Mouse (Mus musculus) cerebellum, adult 9-11 months (tissue): ENCODE measurements at regions not wholly inside any gene's neighbourhood (a gene's known extent, or its start where the extent isn't known, plus 50 kb on each side); places are given as distances from the start of the nearest gene placed in this dataset.
A peak's percentile ranks its signal among the peaks of the same experiment; 100 is the strongest.

Source experiments
- DNase-seq: peaks from one replicate; pipeline ENCODE4 v3.0.0; 2022

GRCm38 (mm10) chr4:72688842-72689241 lies 163.6 kb downstream of the Aldoart1 start:
- no peak for DNase-seq

- DNase-seq, result no peak
Measured at GRCm38 (mm10) chr4:72674006-72674405, 178.4 kb downstream of the Aldoart1 start.

DNA sequence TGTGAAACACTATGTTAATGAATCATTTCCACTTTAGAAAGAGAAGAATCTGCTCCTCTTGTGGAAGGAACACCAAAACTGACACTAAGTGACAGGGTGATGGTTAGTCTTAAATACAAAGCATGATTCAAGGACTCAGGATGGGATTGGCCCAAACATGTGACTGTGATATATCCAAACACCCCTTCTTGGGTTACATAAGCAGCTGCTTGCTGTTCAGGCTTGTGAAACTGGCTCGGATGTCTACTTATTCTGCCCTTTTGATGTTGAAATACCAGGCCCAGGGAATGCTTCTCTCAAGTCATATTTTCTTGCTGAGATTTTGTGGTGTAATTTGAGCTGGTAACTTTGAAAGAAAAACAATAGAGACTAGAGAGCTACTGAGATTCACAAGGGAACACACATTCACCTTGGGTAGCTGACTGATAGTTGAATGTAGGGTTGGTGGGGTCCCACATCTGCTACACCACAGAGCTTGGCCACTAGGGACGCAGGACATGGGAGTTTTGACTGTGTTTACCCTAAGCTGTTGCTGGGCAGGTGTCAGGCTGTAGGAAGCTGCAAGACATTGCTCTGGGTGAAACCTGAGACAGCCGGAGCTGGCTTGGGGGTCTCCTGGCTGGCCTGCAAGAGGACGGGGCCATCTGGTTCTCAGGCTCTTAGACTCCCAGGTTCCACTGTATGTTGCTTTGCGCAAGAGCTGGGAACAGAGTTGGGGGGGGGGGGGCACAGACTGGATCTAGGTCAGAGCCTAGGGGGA lies 180.6 kb downstream of the Aldoart1 start:
- no peak for DNase-seq

DNA sequence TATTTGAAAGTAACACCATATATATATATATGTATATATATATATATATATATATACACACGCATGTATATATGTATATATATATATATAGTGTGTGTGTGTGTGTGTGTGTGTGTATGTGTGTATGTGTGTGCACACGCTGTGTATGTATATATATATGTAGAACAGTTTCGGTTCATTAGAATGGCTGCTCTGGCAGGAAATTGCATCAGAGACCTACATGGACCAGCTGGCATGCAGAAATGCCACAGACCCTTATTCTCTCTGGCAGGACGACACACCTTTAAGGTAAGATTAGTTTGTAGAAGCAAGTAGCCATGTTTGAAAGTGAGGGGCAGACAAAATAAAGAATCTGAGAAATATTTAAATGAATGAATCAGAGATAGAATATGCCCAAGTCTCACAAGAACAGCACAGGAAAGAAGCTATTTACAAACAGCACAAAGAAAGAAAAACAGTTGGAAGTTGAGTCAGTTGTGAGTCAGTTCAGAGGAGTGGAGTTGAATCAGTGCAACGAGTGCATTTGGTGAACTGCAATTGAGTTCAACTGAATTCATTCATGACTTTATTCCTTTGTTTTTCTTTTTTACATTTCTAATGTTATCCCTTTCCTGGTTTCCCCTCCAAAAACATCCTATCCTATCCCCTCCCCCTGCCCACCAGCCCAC lies 182.5 kb downstream of the Aldoart1 start:
- DNase-seq, result no peak

GRCm38 (mm10) chr4:72664379-72664778 lies 188.1 kb downstream of the Aldoart1 start:
- DNase-seq, result no peak

- no peak for DNase-seq
Measured at GRCm38 (mm10) chr4:72662477-72662876, 190.0 kb downstream of the Aldoart1 start.

DNA sequence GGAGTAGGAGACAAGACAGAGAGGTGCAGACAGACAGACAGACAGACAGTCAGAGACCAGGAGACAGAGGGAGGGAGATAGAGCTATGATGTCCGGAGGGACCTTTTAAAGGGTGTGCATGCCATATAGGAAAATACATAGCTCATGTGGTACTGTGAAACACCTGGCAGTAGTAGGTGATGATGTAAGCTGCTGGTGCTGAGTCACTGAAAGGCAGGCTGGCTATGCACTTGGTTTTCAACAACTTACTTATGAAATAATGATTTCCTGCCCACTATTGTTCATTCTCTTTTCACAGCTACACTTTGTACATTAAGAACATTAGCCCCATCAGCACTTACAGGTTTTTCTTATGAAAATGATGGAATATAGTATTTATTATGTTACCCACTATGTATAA lies 196.2 kb downstream of the Aldoart1 start:
- DNase-seq, result no peak

DNA sequence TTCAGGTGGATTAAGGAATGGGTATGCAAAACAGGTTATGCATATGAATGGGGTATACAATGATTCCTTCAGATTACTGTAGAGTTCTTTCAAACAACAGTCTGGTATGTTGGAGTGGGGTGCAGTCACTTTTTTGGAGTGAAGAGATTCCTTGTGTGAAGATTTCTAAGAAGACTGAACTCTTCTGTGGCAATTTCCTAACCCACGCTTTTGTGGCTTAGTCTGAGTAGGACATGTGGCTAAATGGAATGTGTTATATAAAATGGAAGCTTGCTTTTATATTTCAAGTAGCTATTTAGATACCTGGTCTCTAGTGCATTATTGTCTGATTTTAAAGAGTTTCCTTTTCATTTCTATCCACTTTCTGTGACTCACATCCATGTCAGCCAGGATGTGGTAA lies 205.3 kb downstream of the Aldoart1 start:
- DNase-seq, result no peak

- DNase-seq, result no peak
Measured at GRCm38 (mm10) chr4:72629416-72629815, 223.0 kb downstream of the Aldoart1 start.

GRCm38 (mm10) chr4:72627219-72627930 lies 225.1 kb downstream of the Aldoart1 start:
- DNase-seq, result no peak

DNA sequence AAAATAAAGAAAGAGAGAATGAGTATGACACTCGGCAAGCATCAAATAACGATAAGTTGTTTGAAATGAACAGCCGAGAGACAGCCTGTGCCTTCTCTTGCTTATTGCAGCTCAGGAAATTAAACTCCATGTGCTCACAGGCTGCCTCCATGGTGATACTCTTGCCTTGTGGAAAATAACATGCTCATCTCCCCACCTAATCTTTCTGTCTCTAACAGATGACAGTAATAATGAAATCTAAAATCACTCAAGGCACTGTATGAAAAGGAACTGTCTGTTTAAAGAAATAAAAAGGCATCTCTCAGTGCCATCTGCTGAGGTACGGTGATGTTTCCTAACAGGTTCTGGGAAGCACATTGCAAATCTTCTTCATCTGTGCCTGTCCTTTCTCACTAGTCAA lies 247.3 kb downstream of the Aldoart1 start:
- no peak for DNase-seq

GRCm38 (mm10) chr4:72595494-72595893 lies 256.9 kb downstream of the Aldoart1 start:
- DNase-seq, result no peak

DNA sequence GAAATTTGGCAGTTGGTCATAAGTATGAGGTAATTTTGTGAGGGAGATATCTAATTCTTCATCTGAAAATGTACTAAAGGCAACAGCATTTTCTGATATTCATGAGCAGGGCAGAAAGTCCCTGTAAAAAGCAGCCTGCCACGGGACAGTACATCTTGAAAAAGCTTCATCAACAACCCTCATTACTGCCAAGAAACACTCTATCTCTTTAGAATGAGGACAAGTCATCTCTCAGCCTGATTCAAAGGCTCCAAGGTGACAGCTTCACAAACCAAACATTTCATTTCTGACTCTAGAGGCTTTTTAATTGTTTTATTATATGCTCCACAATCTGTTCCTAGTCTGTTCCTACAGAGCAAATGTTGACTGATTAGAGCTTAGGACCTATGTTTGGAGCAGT lies 260.3 kb downstream of the Aldoart1 start:
- DNase-seq, result no peak

DNA sequence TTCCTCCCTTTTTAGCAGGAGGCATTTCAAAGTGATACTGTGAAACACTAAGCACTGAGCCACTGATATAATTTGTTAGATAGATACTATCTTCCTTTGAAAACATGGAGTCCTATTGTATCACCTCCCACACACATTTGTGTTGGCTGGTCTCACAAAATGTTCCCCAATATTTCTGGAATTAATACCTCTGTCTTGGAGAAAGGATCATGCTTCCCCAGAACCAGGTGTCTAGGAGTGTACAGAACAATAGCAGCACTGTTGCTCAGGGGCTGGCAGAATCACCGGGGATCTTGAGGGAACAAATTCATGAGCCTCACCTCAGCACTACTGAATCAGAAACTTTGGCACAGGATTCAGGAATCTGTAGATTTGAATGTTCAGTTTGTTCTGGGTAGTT lies 277.5 kb downstream of the Aldoart1 start:
- DNase-seq, result no peak

- peak; percentile 6 for DNase-seq
Measured at GRCm38 (mm10) chr4:72571924-72572323, 280.5 kb downstream of the Aldoart1 start.

GRCm38 (mm10) chr4:72565186-72565585 lies 287.2 kb downstream of the Aldoart1 start:
- no peak for DNase-seq

DNA sequence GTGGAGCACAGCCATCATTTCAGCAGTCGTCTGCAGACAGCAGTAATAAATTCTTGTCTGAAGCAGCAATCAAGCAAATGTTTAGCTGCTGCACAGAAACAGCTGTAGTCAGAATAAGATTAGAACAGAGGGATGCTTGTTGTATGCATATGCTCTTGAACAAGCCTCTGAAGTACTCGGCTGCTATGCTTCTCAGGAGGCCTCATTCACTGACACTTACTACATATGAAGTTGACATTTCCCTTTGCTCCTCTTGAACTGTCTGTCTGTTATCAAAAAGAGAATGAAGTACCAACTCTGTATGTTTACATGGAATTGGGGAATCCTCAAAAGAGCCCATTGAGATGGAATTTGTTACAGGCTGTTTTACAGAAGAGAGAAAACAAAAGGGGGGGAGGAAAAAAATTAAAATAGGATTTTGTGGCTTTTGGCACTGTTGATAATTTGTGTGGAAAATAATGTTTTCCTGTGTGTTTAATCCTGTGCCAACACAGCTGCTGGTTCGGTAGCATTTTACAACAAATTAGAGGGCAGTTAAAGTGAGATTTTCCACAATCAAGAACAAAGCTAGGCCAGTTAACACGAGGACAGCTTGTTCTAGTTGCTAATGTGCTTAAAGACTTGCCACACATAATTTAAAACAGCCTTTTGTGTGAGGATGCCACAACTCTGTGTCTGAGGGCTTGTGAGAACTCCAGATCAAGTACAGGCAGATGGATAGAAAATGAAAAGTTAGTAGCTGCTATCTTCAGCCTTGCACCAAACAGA lies 289.3 kb downstream of the Aldoart1 start:
- DNase-seq, result no peak

DNA sequence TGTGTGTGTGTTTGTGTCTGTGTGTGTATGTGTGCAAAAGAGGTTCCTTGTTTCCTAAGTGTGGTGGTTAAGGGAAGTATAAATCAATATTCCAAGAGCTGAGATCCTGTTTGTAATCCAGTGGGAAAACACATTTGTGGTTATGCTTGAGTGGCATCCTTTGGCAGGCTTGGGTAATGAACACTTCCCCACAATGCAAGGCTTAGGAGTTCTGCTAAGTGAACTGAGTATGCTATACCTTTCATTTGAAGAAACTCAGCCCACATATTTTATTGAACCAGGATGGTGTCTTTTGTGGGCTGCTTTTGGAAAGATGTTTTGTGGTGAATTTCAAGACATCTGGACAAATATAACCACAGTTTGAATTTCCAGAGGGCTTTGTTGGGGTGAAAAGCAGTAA lies 298.2 kb downstream of the Aldoart1 start:
- no peak for DNase-seq

DNA sequence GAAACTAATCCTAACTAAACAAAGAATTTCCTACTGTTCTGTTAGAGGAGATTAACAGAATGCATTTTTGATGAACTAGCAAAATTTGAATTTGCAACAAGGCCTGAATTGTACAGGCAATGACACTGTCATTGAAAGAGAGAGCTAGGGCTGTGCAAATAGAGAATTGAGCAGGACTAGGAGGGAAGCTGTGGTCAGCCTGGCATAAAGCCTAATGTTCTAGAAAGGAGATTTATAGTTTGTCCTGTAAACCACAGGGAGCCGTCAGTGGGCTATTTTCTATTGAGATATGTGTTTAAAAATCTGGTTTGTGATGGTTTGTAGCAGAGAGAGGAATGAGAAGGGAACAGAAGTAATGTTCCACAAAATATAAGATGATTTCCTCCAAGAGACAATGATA lies 317.9 kb downstream of the Aldoart1 start:
- no peak for DNase-seq

- DNase-seq, result no peak
Measured at GRCm38 (mm10) chr4:72524630-72525029, 323.9 kb upstream of the Tle1 start.

DNA sequence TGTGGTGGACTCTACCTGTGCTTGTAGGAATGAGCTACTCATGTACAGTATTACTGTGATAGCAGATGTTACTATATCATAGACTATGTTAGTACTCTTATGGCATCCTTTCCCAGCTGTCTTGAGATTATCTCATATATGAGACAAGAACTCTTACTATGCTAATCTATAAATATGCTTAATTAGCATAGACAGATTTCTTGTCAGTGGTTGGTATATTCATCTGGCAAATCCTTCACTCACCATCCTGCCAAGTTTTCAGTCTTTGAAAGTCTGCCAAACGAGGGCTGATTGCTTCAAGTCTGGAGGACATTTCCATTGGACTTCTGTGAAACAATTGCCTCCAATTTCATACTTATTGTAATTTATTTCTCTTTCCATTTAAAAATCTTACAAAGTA lies 323.4 kb upstream of the Tle1 start:
- peak; percentile 78 for DNase-seq

DNA sequence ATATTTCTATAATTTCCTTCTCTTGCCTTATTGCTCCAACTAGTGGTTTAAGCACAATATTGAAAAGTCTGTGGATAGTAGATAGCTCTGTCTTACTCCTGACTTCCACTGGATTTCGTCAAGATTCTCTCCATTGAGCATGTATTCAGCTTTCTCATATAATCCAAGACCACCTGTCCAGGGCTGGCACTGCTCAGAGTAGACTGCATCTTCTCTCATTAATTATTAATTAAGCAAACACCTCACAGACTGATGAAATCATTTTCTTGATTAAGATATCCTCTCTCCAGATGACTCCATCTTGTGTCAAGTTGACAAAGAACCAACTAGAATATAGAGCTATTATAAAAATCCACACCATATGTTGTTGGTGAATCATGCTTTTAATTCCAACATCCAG lies 310.5 kb upstream of the Tle1 start:
- DNase-seq, result no peak

DNA sequence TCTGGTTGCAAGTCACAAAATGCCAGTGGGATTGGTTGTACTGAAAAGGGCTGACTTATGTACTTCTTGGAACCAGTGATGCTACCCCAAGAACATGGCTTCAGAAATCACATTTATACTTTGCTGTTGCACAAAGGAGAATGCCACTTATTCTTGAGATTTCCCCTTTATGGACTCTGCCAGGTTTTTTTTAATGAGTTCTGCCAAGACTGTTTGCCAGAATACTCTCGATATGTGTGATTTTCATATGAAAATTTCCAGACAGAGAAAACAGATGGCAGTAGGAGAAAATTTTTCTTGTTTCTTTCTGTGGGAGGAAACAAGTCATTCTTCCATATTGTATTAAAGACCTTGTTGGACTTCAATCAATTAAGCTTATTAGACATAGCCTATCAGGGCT lies 281.0 kb upstream of the Tle1 start:
- DNase-seq, result no peak
